Mouse (Mus musculus) C2C12 (cell line): Measurements from ENCODE around the gene Ptov1.

Experiments
- CEBPB ChIP-seq: IDR thresholded peaks from one replicate; pipeline ENCODE4 v1.6.1; 2011; ENCODE audit warnings: low read depth, mild to moderate bottlenecking, control low read depth, moderate library complexity
- CTCF ChIP-seq: IDR thresholded peaks from one replicate; pipeline ENCODE4 v1.5.1; 2011; ENCODE audit not compliant: control insufficient read depth, insufficient read depth, insufficient read length

DNA sequence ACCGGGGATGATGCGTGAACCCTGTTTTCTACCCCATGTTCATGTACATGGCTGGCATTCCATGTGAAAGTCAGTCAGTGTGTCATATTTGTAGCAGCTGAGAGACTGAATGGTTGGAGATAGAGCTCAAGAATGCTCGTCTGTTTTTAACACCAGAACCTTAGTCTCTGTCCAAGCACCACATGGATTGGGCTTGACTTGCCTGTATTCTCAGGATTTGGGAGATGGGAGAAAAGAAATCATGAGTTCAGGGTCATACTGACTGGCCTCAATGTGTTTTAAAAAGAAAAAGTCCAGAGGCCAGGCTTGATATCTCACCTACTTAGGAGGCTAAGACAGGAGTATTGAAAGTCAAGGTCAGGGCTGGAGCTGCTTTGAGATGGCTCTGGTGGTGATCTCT, 52.1 kb downstream of the Ptov1 start:
- TF ChIP-seq CTCF (no peak), CEBPB (no peak)
